Mouse (Mus musculus) heart, embryonic 10.5 days (tissue): ENCODE measurements around the gene Srcin1. TPM values are rescaled to one million over a fixed set of nuclear protein-coding genes. Genes with fewer than 3 reads are reported as not detected.
A peak's percentile ranks its signal among the peaks of the same experiment; 100 is the strongest.

Experiments used
- DNase-seq: peaks from one replicate; pipeline ENCODE4 v3.0.0-alpha.2; 2017; ENCODE audit warnings: low spot score
- H3K27ac ChIP-seq: fragments of 300-500 bp; sonication (generic); 2 replicates; pipeline ENCODE4 v1.5.1; 2016; ENCODE audit warnings: mild to moderate bottlenecking
- H3K27me3 ChIP-seq: fragments of 300-500 bp; sonication (generic); 2 replicates; pipeline ENCODE4 v1.6.1; 2016; ENCODE audit warnings: mild to moderate bottlenecking; ENCODE audit not compliant: poor library complexity, insufficient read depth, severe bottlenecking
- H3K36me3 ChIP-seq: fragments of 300-500 bp; sonication (generic); 2 replicates; pipeline ENCODE4 v1.6.1; 2016; ENCODE audit warnings: mild to moderate bottlenecking, moderate library complexity
- H3K4me1 ChIP-seq: fragments of 300-500 bp; sonication (generic); 2 replicates; pipeline ENCODE4 v1.6.1; 2016; ENCODE audit warnings: mild to moderate bottlenecking
- H3K4me3 ChIP-seq: fragments of 300-500 bp; sonication (generic); 2 replicates; pipeline ENCODE4 v1.5.1; 2016; ENCODE audit warnings: mild to moderate bottlenecking, moderate library complexity
- H3K9me3 ChIP-seq: fragments of 300-500 bp; sonication (generic); 2 replicates; pipeline ENCODE4 v1.6.1; 2016; ENCODE audit warnings: mild to moderate bottlenecking, moderate library complexity
- WGBS: fragments of 180-500 bp; shearing (Covaris S2); methylation state at CpG from one replicate; pipeline ENCODE4 v1.1.7; 2016; 5-methylcytosine and 5-hydroxymethylcytosine counted together
- polyA plus RNA-seq: library from polyadenylated mRNA; unstranded; fragments of >200 nt; fragmentation: Nextera tagmentation; extraction: Ambion mirVana; gene quantifications from 2 replicates; pipeline ENCODE4 v1.2.1, GENCODE M21; 2016

The Srcin1 gene
- polyA plus RNA-seq, 1 experiment from 2014 or later = 0.14 TPM

GRCm38 (mm10) chr11:97599104-97599503 lies 23.1 kb upstream of the Srcin1 start:
- Histone ChIP-seq H3K4me1 (0 out of 2 replicates have a peak, but pooled peaks cover 4% of the 10 kb centered on the region), H3K27ac (no peak overlapping the region), H3K4me3 (no peak overlapping the region), H3K27me3 (no peaks in the 10 kb centered on the region), H3K36me3 (no peaks in the 10 kb centered on the region), H3K9me3 (no peaks in the 10 kb centered on the region)
- 77% methylated on average over 8 of the region's 8 CpGs for WGBS
- DNase-seq = no peak

DNA sequence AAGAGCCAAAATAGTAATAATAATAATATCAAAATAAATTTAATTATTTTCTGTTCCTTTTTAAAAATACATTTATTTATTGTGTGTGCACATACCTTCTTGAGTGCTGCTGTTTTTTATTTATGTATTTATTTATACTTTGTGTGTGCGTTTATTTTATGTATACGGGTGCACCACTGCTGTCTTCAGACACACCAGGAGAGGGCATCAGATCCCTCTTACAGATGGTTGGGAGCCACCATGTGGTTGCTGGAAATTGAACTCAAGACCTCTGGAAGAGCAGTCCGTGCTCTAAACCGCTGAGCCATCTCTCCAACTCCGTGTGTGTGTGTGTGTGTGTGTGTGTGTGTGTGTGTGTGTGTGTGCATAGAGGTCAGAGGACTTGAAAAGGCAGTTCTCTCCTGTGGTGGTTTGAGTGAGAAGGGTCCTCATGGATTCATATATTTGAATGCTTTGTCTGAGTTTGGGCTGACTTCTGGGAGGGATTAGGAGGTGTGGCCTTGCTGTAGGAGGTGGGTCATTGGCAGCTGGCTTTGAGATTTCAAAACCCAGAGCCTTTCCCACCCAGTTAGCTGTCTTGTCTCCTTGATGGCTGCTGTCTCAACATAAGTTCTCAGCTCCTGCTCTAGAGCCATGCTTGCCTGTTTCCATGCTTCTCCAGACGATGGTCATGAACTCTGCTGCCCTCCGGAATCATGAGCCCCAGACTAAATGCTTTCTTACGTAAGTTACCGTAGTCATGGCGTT lies 22.1 kb upstream of the Srcin1 start:
- H3K4me3 ChIP-seq = no peak overlapping the region
- no peaks in the 10 kb centered on the region for H3K9me3 ChIP-seq
- WGBS = 64% methylated on average over 10 of the region's 10 CpGs
- no peaks in the 10 kb centered on the region for H3K4me1 ChIP-seq
- DNase-seq = no peak
- no peak overlapping the region for H3K27ac ChIP-seq
- H3K27me3 ChIP-seq = no peaks in the 10 kb centered on the region
- no peaks in the 10 kb centered on the region for H3K36me3 ChIP-seq

- H3K27ac ChIP-seq = no peak overlapping the region
- peaks cover 12% of the 10 kb centered on the region for H3K4me1 ChIP-seq
- DNase-seq = no peak
- H3K4me3 ChIP-seq = no peak overlapping the region
- H3K9me3 ChIP-seq = no peaks in the 10 kb centered on the region
- H3K36me3 ChIP-seq = no peaks in the 10 kb centered on the region
- peaks cover 14% of the 10 kb centered on the region for H3K27me3 ChIP-seq
- WGBS = 48% methylated on average over 6 of the region's 6 CpGs
Observed at GRCm38 (mm10) chr11:97594136-97594535, 18.1 kb upstream of the Srcin1 start.

- Histone ChIP-seq H3K27me3 (peaks cover 14% of the 10 kb centered on the region), H3K36me3 (no peaks in the 10 kb centered on the region), H3K9me3 (no peaks in the 10 kb centered on the region), H3K4me3 (no peak overlapping the region), H3K4me1 (peaks cover 13% of the 10 kb centered on the region), H3K27ac (no peak overlapping the region)
- WGBS = 53% methylated on average over 5 of the region's 5 CpGs
- no peak for DNase-seq
Observed at GRCm38 (mm10) chr11:97591910-97592309, 15.9 kb upstream of the Srcin1 start.

DNA sequence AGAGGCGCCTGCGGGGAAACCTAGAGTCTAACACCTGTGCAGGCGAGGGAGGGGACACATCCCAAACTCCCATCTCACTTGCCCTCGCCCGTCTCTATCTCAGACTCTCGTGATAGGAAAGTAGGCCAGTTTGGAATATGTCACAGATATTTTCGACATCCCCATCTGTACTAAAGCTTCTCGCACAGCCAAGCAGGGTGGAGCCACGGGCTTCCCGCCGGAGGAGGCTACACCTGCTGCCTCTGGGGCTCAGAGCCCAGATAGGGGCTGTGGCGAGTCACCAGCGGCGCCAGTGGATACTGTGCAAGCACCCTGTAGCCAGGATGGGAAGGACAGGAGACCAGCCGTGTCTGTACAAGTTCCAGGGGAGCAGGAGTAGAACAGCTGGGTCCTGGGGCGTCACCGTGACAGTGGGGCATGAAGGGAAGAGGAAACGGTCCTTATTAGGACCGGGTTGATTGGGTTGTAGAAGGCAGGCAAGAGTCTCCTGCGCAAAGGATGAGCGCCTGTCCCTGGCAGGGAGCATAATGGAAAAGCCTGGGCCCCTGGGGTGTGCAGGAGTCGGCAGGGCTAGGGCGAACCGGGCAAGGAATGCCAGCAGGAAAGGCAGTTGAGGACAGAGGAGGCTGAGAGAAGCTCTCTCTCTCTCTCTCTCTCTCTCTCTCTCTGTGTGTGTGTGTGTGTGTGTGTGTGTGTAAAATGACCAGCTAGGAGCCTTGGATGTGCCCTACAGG lies 14.4 kb upstream of the Srcin1 start:
- H3K36me3 ChIP-seq = no peaks in the 10 kb centered on the region
- H3K9me3 ChIP-seq = no peaks in the 10 kb centered on the region
- no peak for DNase-seq
- H3K4me3 ChIP-seq = no peak overlapping the region
- peaks cover 20% of the 10 kb centered on the region for H3K4me1 ChIP-seq
- no peak overlapping the region; the same call in 1 of the 2 replicates for H3K27ac ChIP-seq
- WGBS = 35% methylated on average over 24 of the region's 24 CpGs
- H3K27me3 ChIP-seq = peaks cover 14% of the 10 kb centered on the region

GRCm38 (mm10) chr11:97589216-97589615 lies 13.2 kb upstream of the Srcin1 start:
- 0 out of 2 replicates have a peak overlapping the region, but pooled peaks have one; percentile 19 for H3K4me3 ChIP-seq
- 5% methylated on average over 10 of the region's 10 CpGs for WGBS
- no peak for DNase-seq

DNA sequence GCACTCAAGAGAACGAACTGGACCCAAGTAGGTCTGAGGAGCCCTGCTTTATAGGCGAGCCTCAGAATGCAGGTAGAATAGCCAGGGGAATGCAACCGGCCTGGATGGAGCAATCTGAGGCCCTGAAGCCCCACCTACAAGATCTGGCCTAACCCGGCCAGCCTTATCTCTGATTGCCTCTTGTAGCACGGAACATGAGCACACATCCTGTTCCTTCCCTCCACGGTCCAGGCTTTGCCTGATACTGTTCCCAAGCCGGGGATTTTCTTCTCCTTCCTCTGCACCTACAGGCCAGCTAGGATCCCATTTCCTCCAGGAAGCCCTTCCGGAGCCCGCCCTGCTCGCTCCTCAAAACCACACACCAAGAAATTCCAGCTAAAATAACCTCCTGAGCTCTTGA lies 9.9 kb upstream of the Srcin1 start:
- 22% methylated on average over 10 of the region's 10 CpGs for WGBS
- Histone ChIP-seq H3K4me3 (peak overlapping the region; percentile 6; the same call in 1 of the 2 replicates), H3K27ac (peak overlapping the region; percentile 67), H3K4me1 (peaks cover 20% of the 10 kb centered on the region), H3K36me3 (no peaks in the 10 kb centered on the region), H3K27me3 (peaks cover 14% of the 10 kb centered on the region), H3K9me3 (no peaks in the 10 kb centered on the region)
- DNase-seq = no peak

More at GRCm38 (mm10) chr11:97589216-97589615, 13.2 kb upstream of the Srcin1 start:
- Histone ChIP-seq H3K27me3 (peaks cover 14% of the 10 kb centered on the region), H3K36me3 (no peaks in the 10 kb centered on the region), H3K27ac (no peak overlapping the region), H3K9me3 (no peaks in the 10 kb centered on the region), H3K4me1 (peaks cover 20% of the 10 kb centered on the region)

- peaks cover 10% of the 10 kb centered on the region for H3K27me3 ChIP-seq
- no peaks in the 10 kb centered on the region for H3K9me3 ChIP-seq
- peaks cover 12% of the 10 kb centered on the region for H3K4me1 ChIP-seq
- no peak overlapping the region for H3K27ac ChIP-seq
- WGBS = 70% methylated on average over 7 of the region's 7 CpGs
- no peak overlapping the region for H3K4me3 ChIP-seq
- DNase-seq = no peak
- H3K36me3 ChIP-seq = no peaks in the 10 kb centered on the region
Observed at GRCm38 (mm10) chr11:97584476-97584875, 8.5 kb upstream of the Srcin1 start.

DNA sequence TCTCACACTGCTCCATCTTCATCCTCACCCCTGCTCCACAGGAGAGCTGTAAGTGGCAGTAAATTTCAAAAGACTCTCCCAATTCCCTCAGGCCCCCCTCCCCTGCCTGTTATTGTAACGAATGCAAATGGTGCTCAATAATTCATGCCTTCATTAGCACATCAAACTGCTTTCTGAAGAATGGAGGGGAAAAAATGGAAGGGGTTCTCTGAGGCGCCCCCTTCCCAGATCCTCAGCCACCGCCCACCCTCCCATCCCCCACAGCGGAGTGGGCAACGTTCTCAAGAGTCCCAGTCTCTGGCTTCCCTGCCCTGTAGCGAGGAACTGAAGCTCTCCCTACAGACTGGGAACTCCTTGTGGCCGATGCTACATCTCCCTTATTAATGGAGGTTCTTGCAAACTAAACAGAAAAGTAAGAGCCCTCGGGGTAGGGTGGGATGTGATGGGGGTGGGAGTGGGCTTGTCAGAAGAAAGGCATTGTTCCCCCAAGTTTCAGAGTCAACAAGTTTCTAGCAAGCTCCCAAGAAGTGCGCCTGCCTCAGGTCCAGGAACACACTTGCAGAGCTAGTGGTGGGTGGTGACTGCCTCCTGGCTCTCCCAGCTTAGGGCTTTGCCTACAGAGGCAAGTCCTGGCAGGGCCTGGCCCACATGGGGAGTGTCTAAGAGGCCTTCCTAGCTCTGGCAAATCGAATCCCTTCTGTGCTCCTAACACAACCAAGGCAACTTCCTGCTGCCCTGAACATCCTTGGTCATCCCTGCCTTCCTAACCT lies 3.3 kb upstream of the Srcin1 start:
- 24% methylated on average over 10 of the region's 10 CpGs for WGBS
- peaks cover 59% of the 10 kb centered on the region for H3K27me3 ChIP-seq
- no peak for DNase-seq
- H3K4me3 ChIP-seq = no peak overlapping the region
- peaks cover 14% of the 10 kb centered on the region for H3K4me1 ChIP-seq
- no peaks in the 10 kb centered on the region for H3K9me3 ChIP-seq
- no peaks in the 10 kb centered on the region for H3K36me3 ChIP-seq
- no peak overlapping the region for H3K27ac ChIP-seq

DNA sequence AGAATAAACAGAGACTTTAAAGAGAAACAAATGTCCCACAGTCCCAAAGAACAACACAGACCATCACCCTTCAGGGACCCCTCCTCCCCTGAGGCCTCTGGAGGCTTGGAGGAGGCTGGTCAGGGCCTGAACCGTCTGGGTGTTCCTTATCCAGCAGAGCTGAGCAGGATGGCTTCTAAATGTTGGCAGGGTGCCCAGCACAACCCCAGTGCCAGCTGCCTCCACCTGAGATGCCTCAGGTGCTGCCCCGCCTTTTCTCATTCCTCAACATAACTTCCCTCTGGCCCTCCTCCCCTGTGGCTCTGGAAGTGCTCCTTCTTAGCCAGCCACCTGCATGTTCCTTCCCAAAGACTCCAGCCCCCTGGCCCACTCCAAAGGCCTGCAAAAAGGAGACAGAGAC lies 2.3 kb upstream of the Srcin1 start:
- no peak for DNase-seq
- no peak overlapping the region for H3K4me3 ChIP-seq
- H3K27me3 ChIP-seq = peaks cover 69% of the 10 kb centered on the region
- WGBS = 30% methylated on average over 2 of the region's 2 CpGs
- no peak overlapping the region for H3K27ac ChIP-seq
- peaks cover 20% of the 10 kb centered on the region for H3K4me1 ChIP-seq
- H3K9me3 ChIP-seq = no peaks in the 10 kb centered on the region
- no peaks in the 10 kb centered on the region for H3K36me3 ChIP-seq

DNA sequence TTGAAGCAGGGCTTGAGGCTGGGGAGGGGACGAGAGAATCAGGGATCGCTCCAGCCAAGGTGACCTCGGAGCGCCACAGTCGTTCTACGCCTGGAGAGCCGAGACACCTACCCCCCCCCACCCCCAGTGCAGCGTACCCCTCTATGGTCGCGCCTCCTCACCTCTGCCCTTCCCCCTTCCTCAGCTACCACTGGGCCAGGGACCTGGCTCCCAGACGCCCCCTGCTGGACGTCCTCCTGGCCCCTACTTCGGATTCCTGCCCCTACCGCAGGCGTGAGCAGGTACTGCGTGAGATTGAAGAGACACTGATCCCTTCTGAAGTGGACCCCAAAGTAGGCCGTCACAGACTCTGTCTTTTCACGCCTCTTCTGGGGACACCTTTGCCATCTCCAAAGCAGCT lies 348 bp downstream of the Srcin1 start:
- WGBS = under 1% methylated on average over 18 of the region's 18 CpGs
- H3K4me1 ChIP-seq = peaks cover 28% of the 10 kb centered on the region
- H3K4me3 ChIP-seq = peak overlapping the region; percentile 82
- H3K9me3 ChIP-seq = no peaks in the 10 kb centered on the region
- H3K27me3 ChIP-seq = peaks cover 95% of the 10 kb centered on the region
- no peaks in the 10 kb centered on the region for H3K36me3 ChIP-seq
- no peak for DNase-seq
- peak overlapping the region; percentile 65 for H3K27ac ChIP-seq

DNA sequence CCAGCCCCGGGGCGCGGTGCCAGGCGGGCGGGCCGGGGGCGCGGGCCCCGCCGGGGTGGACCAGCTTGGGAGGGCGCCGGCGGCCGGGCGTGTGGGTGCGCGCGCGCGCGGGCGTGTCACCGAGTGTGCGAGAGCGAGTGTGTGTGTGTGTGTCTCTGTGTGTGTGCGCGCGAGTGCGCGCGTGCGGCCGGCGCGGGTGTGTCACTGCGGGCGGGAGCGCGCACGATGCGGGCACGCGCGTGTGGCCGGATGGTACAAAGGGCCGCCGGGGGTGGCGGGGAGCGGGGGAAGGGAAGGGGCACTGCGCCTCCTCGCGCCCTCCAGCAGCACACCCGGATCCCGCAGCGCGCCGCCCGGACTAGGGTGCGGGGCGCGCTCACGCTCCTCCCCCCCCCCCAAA lies 911 bp downstream of the Srcin1 start:
- H3K27me3 ChIP-seq = peaks cover 100% of the 10 kb centered on the region
- H3K9me3 ChIP-seq = no peaks in the 10 kb centered on the region
- DNase-seq = no peak
- H3K27ac ChIP-seq = peak overlapping the region; percentile 65
- H3K4me1 ChIP-seq = peaks cover 28% of the 10 kb centered on the region
- WGBS = under 1% methylated on average over 62 of the region's 62 CpGs
- H3K4me3 ChIP-seq = peak overlapping the region; percentile 82
- no peaks in the 10 kb centered on the region for H3K36me3 ChIP-seq
